Mouse (Mus musculus) heart, embryonic 12.5 days (tissue): ENCODE measurements around the gene Tmpo. TPM values are rescaled to one million over a fixed set of nuclear protein-coding genes. Genes with fewer than 3 reads are reported as not detected.
A peak's percentile ranks its signal among the peaks of the same experiment; 100 is the strongest.
"Not testable (repeated sequence)": the region's sequence is repeated elsewhere in the genome, so short reads cannot be mapped to it uniquely, and the experiment has no call there.

ENCODE experiments used
- ATAC-seq: fragments of 200-750 bp; cut with Nextera tagmentation; 2 replicates; pipeline ENCODE4 v1.8.0; 2017; ENCODE audit warnings: moderate TSS enrichment, moderate library complexity; ENCODE audit not compliant: insufficient number of reproducible peaks, low FRiP score
- H3K27ac ChIP-seq: fragments of 300-500 bp; sonication (generic); 2 replicates; pipeline ENCODE4 v1.5.1; 2016; ENCODE audit warnings: mild to moderate bottlenecking, moderate library complexity; ENCODE audit not compliant: poor library complexity, severe bottlenecking
- H3K27me3 ChIP-seq: fragments of 300-500 bp; sonication (generic); replicated peaks from 2 replicates; pipeline ENCODE4 v1.6.1; 2016; ENCODE audit warnings: mild to moderate bottlenecking, moderate library complexity
- H3K36me3 ChIP-seq: fragments of 300-500 bp; sonication (generic); 2 replicates; pipeline ENCODE4 v1.6.1; 2016; ENCODE audit warnings: mild to moderate bottlenecking, moderate library complexity
- H3K4me1 ChIP-seq: fragments of 300-500 bp; sonication (generic); replicated peaks from 2 replicates; pipeline ENCODE4 v1.6.1; 2016; ENCODE audit warnings: mild to moderate bottlenecking
- H3K4me2 ChIP-seq: fragments of 300-500 bp; sonication (generic); 2 replicates; pipeline ENCODE4 v1.6.1; 2016; ENCODE audit warnings: mild to moderate bottlenecking, moderate library complexity
- H3K4me3 ChIP-seq: fragments of 300-500 bp; sonication (generic); 2 replicates; pipeline ENCODE4 v1.5.1; 2016; ENCODE audit warnings: mild to moderate bottlenecking
- H3K9ac ChIP-seq: fragments of 300-500 bp; sonication (generic); 2 replicates; pipeline ENCODE4 v1.6.1; 2016; ENCODE audit warnings: mild to moderate bottlenecking, moderate library complexity
- H3K9me3 ChIP-seq: fragments of 300-500 bp; sonication (generic); replicated peaks from 2 replicates; pipeline ENCODE4 v1.6.1; 2016; ENCODE audit warnings: mild to moderate bottlenecking, moderate library complexity
- WGBS: fragments of 180-500 bp; shearing (Covaris S2); methylation state at CpG from one replicate; pipeline ENCODE4 v1.1.7; 2016; 5-methylcytosine and 5-hydroxymethylcytosine counted together
- polyA plus RNA-seq: library from polyadenylated mRNA; unstranded; fragments of >200 nt; fragmentation: Nextera tagmentation; extraction: Ambion mirVana; gene quantifications from 2 replicates; pipeline ENCODE4 v1.2.1, GENCODE M21; 2016

The Tmpo gene
- polyA plus RNA-seq, 1 experiment from 2014 or later: 203 TPM

DNA sequence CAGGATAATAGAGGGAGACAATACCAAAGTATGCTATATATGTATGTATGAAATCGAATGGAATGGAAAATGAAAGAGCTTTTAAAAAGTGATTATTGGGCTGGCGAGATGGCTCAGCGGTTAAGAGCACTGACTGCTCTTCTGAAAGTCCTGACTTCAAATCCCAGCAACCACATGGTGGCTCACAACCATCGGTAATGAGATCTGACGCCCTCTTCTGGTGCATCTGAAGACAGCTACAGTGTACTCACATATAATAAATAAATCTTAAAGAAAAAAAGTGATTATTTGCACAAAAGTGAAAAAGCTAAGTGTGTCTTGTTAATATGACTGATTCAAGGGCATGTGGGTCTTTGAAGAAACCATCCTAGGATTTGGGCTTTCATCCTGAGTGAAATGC is 3.8 kb upstream of the Tmpo start:
- not testable (repeated sequence) for H3K9me3 ChIP-seq, H3K36me3 ChIP-seq, H3K27me3 ChIP-seq, H3K27ac ChIP-seq, H3K4me3 ChIP-seq, H3K9ac ChIP-seq, H3K4me2 ChIP-seq, ATAC-seq
- WGBS: 63% methylated on average over 5 of the region's 5 CpGs
- peaks cover 19% of the 10 kb centered on the region for H3K4me1 ChIP-seq

- Histone ChIP-seq H3K36me3 (no peaks in the 10 kb centered on the region), H3K27ac (peak overlapping the region; percentile 28), H3K9ac (0 out of 2 replicates have a peak overlapping the region, but pooled peaks have one; percentile 44), H3K4me1 (peaks cover 23% of the 10 kb centered on the region), H3K9me3 (no peaks in the 10 kb centered on the region), H3K27me3 (no peaks in the 10 kb centered on the region), H3K4me2 (no peak overlapping the region), H3K4me3 (no peak overlapping the region)
- no peak for ATAC-seq
- WGBS: 59% methylated on average over 3 of the region's 3 CpGs
Measured at GRCm38 (mm10) chr10:91183316-91183715, 2.2 kb upstream of the Tmpo start.

DNA sequence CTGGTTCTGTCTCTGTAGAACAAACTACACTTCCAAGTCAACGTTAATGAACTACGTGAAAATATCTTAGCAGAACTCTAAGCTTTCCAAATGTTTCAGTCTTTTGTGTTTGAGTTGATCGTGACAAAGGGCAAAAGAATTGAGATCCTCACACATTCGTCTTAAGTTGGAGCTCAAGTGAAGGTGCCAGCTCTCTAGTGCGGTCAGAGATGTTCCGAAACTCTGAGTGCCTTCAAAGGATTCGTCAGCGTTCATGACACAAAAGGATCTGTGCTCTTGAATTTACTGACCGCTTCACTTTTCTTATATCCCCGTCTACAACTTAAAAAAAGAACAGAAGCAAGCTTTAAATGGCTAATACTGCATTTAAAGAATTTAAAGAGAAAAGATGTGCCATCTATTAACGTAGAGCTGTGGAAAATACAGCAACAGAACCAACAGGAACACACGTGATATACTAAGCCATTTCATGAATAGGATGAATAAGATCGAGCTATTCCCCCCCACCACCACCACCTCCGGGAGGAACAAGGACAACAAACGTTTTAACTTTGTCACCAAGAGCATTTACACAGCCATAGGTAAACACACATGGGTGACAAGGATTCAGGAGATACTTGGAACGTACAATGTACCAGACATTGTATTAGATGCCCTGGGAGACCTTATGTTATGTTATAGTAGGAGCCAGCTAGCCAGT is 1.3 kb upstream of the Tmpo start:
- H3K9me3 ChIP-seq: no peaks in the 10 kb centered on the region
- peak overlapping the region; percentile 64 for H3K4me2 ChIP-seq
- ATAC-seq: no peak
- H3K4me1 ChIP-seq: peaks cover 24% of the 10 kb centered on the region
- no peaks in the 10 kb centered on the region for H3K36me3 ChIP-seq
- peak overlapping the region; percentile 99 for H3K27ac ChIP-seq
- no peaks in the 10 kb centered on the region for H3K27me3 ChIP-seq
- peak overlapping the region; percentile 74 for H3K9ac ChIP-seq
- peak overlapping the region; percentile 59 for H3K4me3 ChIP-seq
- 3% methylated on average over 16 of the region's 16 CpGs for WGBS

- no peaks in the 10 kb centered on the region for H3K36me3 ChIP-seq
- no peaks in the 10 kb centered on the region for H3K27me3 ChIP-seq
- ATAC-seq: peak; percentile 93
- peak overlapping the region; percentile 59 for H3K4me3 ChIP-seq
- peak overlapping the region; percentile 74 for H3K9ac ChIP-seq
- H3K4me2 ChIP-seq: peak overlapping the region; percentile 64
- under 1% methylated on average over 69 of the region's 69 CpGs for WGBS
- peak overlapping the region; percentile 99 for H3K27ac ChIP-seq
- H3K9me3 ChIP-seq: no peaks in the 10 kb centered on the region
- H3K4me1 ChIP-seq: peaks cover 29% of the 10 kb centered on the region
Measured at GRCm38 (mm10) chr10:91181461-91182288, 560 bp upstream of the Tmpo start.

GRCm38 (mm10) chr10:91180301-91180700 is 814 bp downstream of the Tmpo start:
- peak overlapping the region; percentile 99 for H3K27ac ChIP-seq
- WGBS: 50% methylated on average over 7 of the region's 7 CpGs
- no peaks in the 10 kb centered on the region for H3K27me3 ChIP-seq
- no peaks in the 10 kb centered on the region for H3K36me3 ChIP-seq
- peak overlapping the region; percentile 64 for H3K4me2 ChIP-seq
- ATAC-seq: no peak
- peak overlapping the region; percentile 74 for H3K9ac ChIP-seq
- peak overlapping the region; percentile 59 for H3K4me3 ChIP-seq
- H3K9me3 ChIP-seq: no peaks in the 10 kb centered on the region
- H3K4me1 ChIP-seq: peaks cover 29% of the 10 kb centered on the region

GRCm38 (mm10) chr10:91179834-91180233 is 1.3 kb downstream of the Tmpo start:
- no peak overlapping the region for H3K9ac ChIP-seq
- ATAC-seq: no peak
- H3K4me3 ChIP-seq: 0 out of 2 replicates have a peak overlapping the region, but pooled peaks have one; percentile 59
- H3K27me3 ChIP-seq: no peaks in the 10 kb centered on the region
- H3K27ac ChIP-seq: peak overlapping the region; percentile 99
- 82% methylated on average over 2 of the region's 2 CpGs for WGBS
- H3K4me2 ChIP-seq: peak overlapping the region; percentile 27; the same call in 1 of the 2 replicates
- H3K9me3 ChIP-seq: no peaks in the 10 kb centered on the region
- H3K36me3 ChIP-seq: no peaks in the 10 kb centered on the region
- peaks cover 29% of the 10 kb centered on the region for H3K4me1 ChIP-seq

DNA sequence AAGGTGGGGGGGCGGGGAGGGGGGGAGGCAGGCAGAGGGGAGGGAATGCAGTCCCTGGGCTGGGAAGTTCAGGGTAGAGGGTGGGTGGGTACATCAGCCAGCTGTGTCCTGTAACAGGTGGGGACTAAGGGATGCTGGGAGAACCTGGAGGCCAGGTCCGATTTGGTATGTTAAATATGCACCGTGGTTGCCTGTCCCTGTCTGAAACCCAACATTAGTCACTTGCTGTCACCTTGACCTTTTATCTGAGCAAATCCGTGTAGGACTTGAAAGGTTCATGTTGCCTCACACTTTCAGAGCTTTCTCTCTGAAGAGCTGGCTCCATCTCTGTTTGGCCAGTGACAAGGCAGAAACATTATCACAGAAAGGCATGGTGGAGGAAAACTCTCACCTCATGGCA is 3.9 kb downstream of the Tmpo start:
- Histone ChIP-seq H3K4me2 (no peak overlapping the region), H3K27ac (no peak overlapping the region), H3K9me3 (no peaks in the 10 kb centered on the region), H3K9ac (no peak overlapping the region), H3K4me1 (peaks cover 20% of the 10 kb centered on the region), H3K36me3 (no peaks in the 10 kb centered on the region), H3K27me3 (no peaks in the 10 kb centered on the region), H3K4me3 (no peak overlapping the region)
- 42% methylated on average over 4 of the region's 4 CpGs for WGBS
- no peak for ATAC-seq

GRCm38 (mm10) chr10:91172329-91173100 is 8.6 kb downstream of the Tmpo start:
- Histone ChIP-seq H3K4me2 (peak overlapping the region; percentile 88), H3K9me3 (no peaks in the 10 kb centered on the region), H3K4me3 (peak overlapping the region; percentile 84), H3K36me3 (0 out of 2 replicates have a peak, but pooled peaks cover 3% of the 10 kb centered on the region), H3K27ac (peak overlapping the region; percentile 99), H3K4me1 (peaks cover 25% of the 10 kb centered on the region), H3K27me3 (no peaks in the 10 kb centered on the region), H3K9ac (peak overlapping the region; percentile 99)
- no peak for ATAC-seq
- 80% methylated on average over 14 of the region's 14 CpGs for WGBS

- H3K36me3 ChIP-seq: 0 out of 2 replicates have a peak, but pooled peaks cover 3% of the 10 kb centered on the region
- H3K4me2 ChIP-seq: peak overlapping the region; percentile 88
- H3K9me3 ChIP-seq: no peaks in the 10 kb centered on the region
- H3K27me3 ChIP-seq: no peaks in the 10 kb centered on the region
- peak overlapping the region; percentile 99 for H3K9ac ChIP-seq
- H3K27ac ChIP-seq: peak overlapping the region; percentile 99
- WGBS: under 1% methylated on average over 68 of the region's 68 CpGs
- peak; percentile 99 for ATAC-seq
- H3K4me1 ChIP-seq: peaks cover 26% of the 10 kb centered on the region
- H3K4me3 ChIP-seq: peak overlapping the region; percentile 84
Measured at GRCm38 (mm10) chr10:91171455-91172328, 9.4 kb downstream of the Tmpo start.

DNA sequence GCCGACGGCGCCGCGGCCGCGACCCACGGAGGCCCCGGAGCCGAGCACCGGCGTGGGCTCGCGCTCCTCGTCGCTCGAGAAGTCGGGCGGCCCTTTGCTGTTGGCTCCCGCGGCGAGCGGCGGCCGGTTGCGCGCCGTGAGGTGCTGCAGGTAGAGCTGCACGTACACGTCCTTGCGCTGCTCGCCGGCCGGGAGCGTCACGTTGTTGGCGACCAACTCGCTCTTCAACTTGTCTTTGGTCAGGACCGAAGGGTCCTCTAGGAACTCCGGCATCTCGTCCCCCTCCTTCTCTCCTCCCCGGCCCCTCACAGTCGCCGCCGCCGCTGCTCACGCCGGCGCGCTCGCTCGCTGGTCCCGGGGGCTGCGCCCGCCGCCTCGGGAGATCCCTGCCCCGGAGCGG is 10.1 kb downstream of the Tmpo start:
- 0 out of 2 replicates have a peak, but pooled peaks cover 3% of the 10 kb centered on the region for H3K36me3 ChIP-seq
- no peaks in the 10 kb centered on the region for H3K9me3 ChIP-seq
- peak overlapping the region; percentile 99 for H3K9ac ChIP-seq
- WGBS: under 1% methylated on average over 59 of the region's 59 CpGs
- peak; percentile 50 for ATAC-seq
- H3K4me2 ChIP-seq: peak overlapping the region; percentile 88
- H3K27me3 ChIP-seq: no peaks in the 10 kb centered on the region
- H3K4me3 ChIP-seq: peak overlapping the region; percentile 84
- H3K27ac ChIP-seq: peak overlapping the region; percentile 99
- peaks cover 28% of the 10 kb centered on the region for H3K4me1 ChIP-seq
